Mouse (Mus musculus): ENCODE measurements at regions not wholly inside any gene's neighbourhood (a gene's known extent, or its start where the extent isn't known, plus 50 kb on each side); places are given as distances from the start of the nearest gene placed in this dataset.
A peak's percentile ranks its signal among the peaks of the same experiment; 100 is the strongest.

DNA sequence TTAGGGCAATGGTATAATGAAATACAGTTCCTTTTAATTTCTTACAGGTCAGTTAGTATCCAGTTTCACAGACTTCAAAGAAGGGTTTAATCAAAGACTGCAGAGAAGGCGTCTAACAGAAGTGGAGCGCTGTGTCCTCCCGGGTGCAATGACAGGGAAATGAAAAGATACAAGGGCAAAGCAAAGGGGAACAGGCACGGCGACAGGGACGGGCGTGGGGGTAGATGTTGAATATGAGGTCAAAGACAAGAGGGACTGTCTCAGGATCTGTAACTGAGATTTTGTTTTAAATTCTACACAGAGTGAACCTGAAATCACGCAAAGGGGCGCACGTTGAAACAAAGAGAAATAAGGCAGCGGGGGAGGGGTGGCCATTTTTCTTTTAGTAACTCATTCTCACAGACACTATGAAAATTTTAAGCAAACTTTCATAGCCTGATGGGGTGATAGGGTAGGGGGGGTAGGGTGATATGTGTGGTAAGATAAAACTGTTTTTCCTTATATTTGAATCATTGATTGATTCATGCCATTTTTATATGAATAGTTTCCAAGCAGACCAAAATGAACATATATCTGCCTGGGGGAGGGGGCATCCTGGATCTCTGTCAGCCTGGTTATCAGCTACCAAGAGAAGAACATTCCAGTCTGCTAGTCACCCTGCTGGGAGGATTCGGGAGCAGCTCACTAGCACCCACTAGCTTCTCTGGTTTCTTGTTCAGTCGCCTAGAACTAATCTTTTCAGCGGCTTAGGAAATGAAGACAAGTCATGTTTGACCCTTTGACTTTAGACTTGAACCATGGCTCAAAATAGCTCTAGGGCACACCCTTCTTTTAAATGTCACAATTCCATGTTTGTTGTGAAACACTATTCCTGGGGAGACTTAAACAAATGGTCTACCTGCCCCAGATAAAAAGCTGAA is 139.1 kb upstream of the Map3k7 start:
- Histone ChIP-seq H3K27me3 (no peaks in the 10 kb centered on the region), H3K4me1 (replicated peaks) (peaks cover 16% of the 10 kb centered on the region), H3K36me3 (no peaks in the 10 kb centered on the region), H3K4me2 (peak overlapping the region; percentile 66), H3K27ac (no peak overlapping the region), H3K9me3 (replicated peaks) (no peaks in the 10 kb centered on the region), H3K4me3 (peak overlapping the region; percentile 32), H3K9ac (no peak overlapping the region)
- no peak for ATAC-seq (replicated peaks; ENCODE audit: insufficient number of reproducible peaks, insufficient read depth, low FRiP score, low read depth)
- 41% methylated on average over 14 of the region's 14 CpGs for whole genome bisulfite sequencing

DNA sequence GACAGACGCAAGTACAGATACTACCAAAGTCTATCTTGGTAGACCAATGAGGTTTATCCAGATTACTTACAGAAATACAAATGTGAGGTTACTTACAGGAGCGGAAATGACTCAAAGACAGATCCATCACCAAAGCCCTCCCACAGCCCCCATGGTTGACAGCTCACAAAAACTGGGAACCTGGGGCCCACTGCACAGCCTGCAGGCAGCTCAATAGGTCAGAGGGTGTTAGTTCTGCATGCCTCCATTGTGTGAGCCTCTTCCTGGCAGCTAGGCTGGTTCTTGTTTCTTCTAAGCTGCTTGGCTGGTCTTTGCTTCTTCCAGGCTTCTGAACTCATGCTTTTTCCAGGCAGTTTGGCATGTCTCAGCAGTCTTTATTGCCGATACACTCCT is 138.5 kb upstream of the Map3k7 start:
- H3K4me3 ChIP-seq: no peak overlapping the region
- no peak overlapping the region for H3K9ac ChIP-seq
- H3K27ac ChIP-seq: no peak overlapping the region
- peaks cover 16% of the 10 kb centered on the region for H3K4me1 ChIP-seq (replicated peaks)
- no peaks in the 10 kb centered on the region for H3K27me3 ChIP-seq
- WGBS: 69% methylated on average over 3 of the region's 3 CpGs
- H3K9me3 ChIP-seq (replicated peaks): no peaks in the 10 kb centered on the region
- H3K36me3 ChIP-seq: no peaks in the 10 kb centered on the region
- H3K4me2 ChIP-seq: no peak overlapping the region
- ATAC-seq (replicated peaks; ENCODE audit: insufficient number of reproducible peaks, insufficient read depth, low FRiP score, low read depth): no peak

DNA sequence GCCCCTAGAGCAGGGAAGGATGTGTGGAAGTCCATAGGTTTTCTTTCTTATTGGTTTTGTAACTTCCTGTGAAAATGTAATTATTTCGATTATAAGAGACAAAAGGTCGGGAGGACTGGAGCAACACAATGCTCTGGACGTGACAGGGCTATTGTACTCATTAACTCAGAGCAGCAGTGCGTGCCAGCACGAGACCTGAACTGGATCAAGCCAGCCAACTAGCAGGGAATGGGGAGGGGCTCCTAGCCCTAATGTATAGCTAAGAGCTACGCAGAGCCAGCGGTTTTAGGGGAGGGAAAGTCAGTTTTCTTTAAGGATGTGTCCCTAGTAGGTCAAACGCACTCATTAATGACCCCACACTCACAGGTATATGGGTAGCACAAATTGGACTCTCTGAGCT is 137.2 kb upstream of the Map3k7 start:
- ATAC-seq (replicated peaks; ENCODE audit: insufficient number of reproducible peaks, insufficient read depth, low FRiP score, low read depth): no peak
- 90% methylated on average over 8 of the region's 8 CpGs for WGBS
- H3K4me3 ChIP-seq: no peak overlapping the region

DNA sequence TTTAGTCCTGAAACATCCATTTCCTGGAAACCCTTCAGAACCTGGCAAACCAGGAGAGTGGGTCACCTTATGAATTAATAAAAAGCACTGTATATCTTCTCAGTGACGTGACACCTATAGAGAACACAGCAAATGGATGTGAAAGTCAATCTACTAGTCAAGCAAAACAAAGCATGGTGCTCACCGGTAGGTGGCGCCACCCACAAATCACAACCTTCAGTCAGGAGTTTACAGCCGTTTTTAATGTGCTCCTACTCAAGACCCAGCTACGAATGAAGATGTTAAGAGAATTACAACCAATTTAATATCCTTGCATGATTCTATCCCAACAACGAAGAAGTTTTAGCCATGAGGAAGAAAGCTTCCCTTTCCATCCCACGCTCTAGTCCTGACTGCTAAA is 136.6 kb upstream of the Map3k7 start:
- no peaks in the 10 kb centered on the region for H3K27me3 ChIP-seq
- 61% methylated on average over 7 of the region's 7 CpGs for WGBS
- peaks cover 16% of the 10 kb centered on the region for H3K4me1 ChIP-seq (replicated peaks)
- no peak overlapping the region for H3K9ac ChIP-seq
- H3K27ac ChIP-seq: no peak overlapping the region
- H3K4me2 ChIP-seq: no peak overlapping the region
- H3K36me3 ChIP-seq: no peaks in the 10 kb centered on the region
- H3K4me3 ChIP-seq: no peak overlapping the region
- no peaks in the 10 kb centered on the region for H3K9me3 ChIP-seq (replicated peaks)
- no peak for ATAC-seq (replicated peaks; ENCODE audit: insufficient number of reproducible peaks, insufficient read depth, low FRiP score, low read depth)

More for the DNA sequence above, 137.2 kb upstream of the Map3k7 start:
- Histone ChIP-seq H3K9ac (no peak overlapping the region), H3K27ac (no peak overlapping the region), H3K27me3 (no peaks in the 10 kb centered on the region), H3K4me1 (replicated peaks) (peaks cover 16% of the 10 kb centered on the region), H3K36me3 (no peaks in the 10 kb centered on the region), H3K4me2 (no peak overlapping the region), H3K9me3 (replicated peaks) (no peaks in the 10 kb centered on the region)

DNA sequence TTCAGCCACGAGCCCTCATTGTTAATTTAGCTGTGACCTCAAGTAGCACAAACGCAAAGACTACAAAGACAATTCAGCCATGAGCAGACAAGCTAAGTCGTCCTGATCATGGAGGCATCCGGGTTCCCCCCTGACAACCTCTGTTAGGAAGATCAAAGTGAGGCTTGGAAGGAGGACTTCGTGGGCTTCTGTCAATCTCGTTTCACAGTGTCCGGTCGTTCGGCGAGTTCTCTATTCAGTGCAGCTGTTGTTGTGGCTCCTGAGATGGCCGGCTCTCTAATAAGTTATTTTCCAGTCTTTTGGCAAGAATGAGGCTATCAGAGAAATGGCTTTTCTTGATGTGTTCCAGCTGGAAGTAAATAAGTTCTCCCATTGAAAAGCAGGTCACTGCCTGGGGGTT is 133.7 kb upstream of the Map3k7 start:
- H3K4me3 ChIP-seq: no peak overlapping the region
- 56% methylated on average over 11 of the region's 11 CpGs for WGBS
- peaks cover 10% of the 10 kb centered on the region for H3K4me1 ChIP-seq (replicated peaks)
- H3K36me3 ChIP-seq: no peaks in the 10 kb centered on the region
- H3K9ac ChIP-seq: no peak overlapping the region
- no peaks in the 10 kb centered on the region for H3K27me3 ChIP-seq
- no peak overlapping the region for H3K4me2 ChIP-seq
- no peak overlapping the region for H3K27ac ChIP-seq
- H3K9me3 ChIP-seq (replicated peaks): no peaks in the 10 kb centered on the region
- ATAC-seq (replicated peaks; ENCODE audit: insufficient number of reproducible peaks, insufficient read depth, low FRiP score, low read depth): no peak

DNA sequence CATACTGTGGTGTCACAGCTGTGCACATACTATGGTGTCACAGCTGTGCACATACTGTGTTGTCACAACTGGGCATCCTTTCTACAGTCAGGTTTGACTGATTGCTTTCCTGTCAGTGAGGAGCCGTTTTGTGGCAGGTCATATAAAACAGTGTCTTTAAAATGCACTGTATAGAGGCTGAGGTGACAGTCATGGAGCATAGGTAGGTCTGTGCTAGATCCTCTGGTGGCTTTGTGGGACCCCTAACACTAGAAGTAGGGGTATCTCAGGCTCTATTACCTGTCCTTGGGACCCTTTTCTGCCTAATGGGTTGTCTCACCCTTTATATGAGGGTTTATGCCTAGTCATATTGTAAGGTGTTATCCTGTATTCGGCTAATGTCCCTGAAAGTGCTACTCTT is 132.4 kb upstream of the Map3k7 start:
- H3K4me3 ChIP-seq: no peak overlapping the region
- 80% methylated on average over 2 of the region's 2 CpGs for WGBS

DNA sequence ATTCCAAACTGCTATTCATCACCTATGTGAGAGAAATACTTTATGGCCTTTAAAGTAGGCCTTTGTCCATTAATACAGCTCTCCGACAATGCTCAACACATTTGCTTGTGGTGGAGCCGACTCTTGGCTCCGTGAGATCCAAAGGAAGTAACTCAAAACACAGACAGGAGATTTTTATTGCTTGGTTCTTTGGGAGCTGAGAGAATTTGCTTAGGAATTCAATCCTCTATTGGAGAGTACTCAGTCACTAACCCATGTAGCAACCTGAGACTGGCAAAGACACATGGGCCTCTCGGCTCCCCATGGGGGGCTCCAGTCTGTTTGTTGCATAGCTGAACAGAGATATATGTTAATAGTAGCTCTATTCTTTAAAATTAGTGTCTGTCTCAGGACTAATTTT is 130.1 kb upstream of the Map3k7 start:
- no peak overlapping the region for H3K9ac ChIP-seq
- 62% methylated on average over 4 of the region's 4 CpGs for WGBS
- ATAC-seq (replicated peaks; ENCODE audit: insufficient number of reproducible peaks, insufficient read depth, low FRiP score, low read depth): no peak
- H3K4me1 ChIP-seq (replicated peaks): peaks cover 30% of the 10 kb centered on the region
- no peaks in the 10 kb centered on the region for H3K27me3 ChIP-seq
- H3K4me3 ChIP-seq: no peak overlapping the region
- no peak overlapping the region for H3K27ac ChIP-seq
- no peaks in the 10 kb centered on the region for H3K9me3 ChIP-seq (replicated peaks)
- H3K4me2 ChIP-seq: no peak overlapping the region
- H3K36me3 ChIP-seq: no peaks in the 10 kb centered on the region

More for the DNA sequence above, 132.4 kb upstream of the Map3k7 start:
- Histone ChIP-seq H3K36me3 (no peaks in the 10 kb centered on the region), H3K27ac (no peak overlapping the region), H3K27me3 (no peaks in the 10 kb centered on the region), H3K4me2 (no peak overlapping the region), H3K9ac (no peak overlapping the region), H3K9me3 (replicated peaks) (no peaks in the 10 kb centered on the region), H3K4me1 (replicated peaks) (peaks cover 19% of the 10 kb centered on the region)
- no peak for ATAC-seq (replicated peaks; ENCODE audit: insufficient number of reproducible peaks, insufficient read depth, low FRiP score, low read depth)

DNA sequence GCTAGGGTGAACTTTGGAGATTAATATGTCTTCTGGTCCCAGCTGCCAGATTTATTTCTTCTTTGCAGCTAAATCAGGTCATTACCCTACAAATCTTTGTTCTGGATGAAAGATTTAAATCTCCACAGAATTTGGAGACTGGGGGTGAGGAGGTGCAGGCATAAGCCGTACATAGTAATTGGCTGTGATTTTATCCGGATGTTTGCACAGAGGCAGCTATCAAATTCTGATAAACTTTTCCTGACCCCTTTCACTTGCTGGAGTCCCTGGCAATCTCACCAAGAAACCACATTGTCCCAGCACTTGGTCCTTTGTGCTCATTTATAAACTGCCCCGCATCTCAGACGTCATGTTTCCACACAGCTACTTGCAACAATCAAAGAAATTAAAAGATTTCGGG is 128.8 kb upstream of the Map3k7 start:
- H3K36me3 ChIP-seq: no peaks in the 10 kb centered on the region
- no peak overlapping the region for H3K27ac ChIP-seq
- H3K9me3 ChIP-seq (replicated peaks): no peaks in the 10 kb centered on the region
- no peak overlapping the region for H3K4me2 ChIP-seq
- H3K4me3 ChIP-seq: no peak overlapping the region
- ATAC-seq (replicated peaks; ENCODE audit: insufficient number of reproducible peaks, insufficient read depth, low FRiP score, low read depth): no peak
- peaks cover 32% of the 10 kb centered on the region for H3K4me1 ChIP-seq (replicated peaks)
- no peaks in the 10 kb centered on the region for H3K27me3 ChIP-seq
- WGBS: 16% methylated on average over 5 of the region's 5 CpGs
- H3K9ac ChIP-seq: no peak overlapping the region

DNA sequence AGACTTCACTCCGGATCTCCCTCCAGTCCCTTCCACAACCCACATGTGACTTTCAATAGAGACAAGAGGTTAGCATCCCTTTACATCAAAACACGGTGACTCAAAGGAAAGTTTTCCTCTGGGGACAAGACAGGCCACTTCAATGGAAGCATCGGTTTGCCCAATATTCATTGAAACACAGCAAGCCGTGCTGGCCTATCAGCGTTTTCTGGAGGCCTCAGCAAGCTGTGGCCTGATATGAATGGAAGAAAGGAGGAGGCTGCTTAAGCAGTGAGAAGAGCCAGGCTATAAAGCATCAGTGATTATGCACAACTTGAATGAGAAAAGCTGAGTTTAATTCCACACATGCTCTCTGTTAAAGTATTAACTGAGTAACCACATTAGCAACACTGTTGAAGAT is 125.3 kb upstream of the Map3k7 start:
- Histone ChIP-seq H3K4me1 (replicated peaks) (peaks cover 32% of the 10 kb centered on the region), H3K9me3 (replicated peaks) (no peaks in the 10 kb centered on the region), H3K4me2 (no peak overlapping the region), H3K27me3 (no peaks in the 10 kb centered on the region), H3K4me3 (no peak overlapping the region), H3K36me3 (no peaks in the 10 kb centered on the region), H3K9ac (no peak overlapping the region), H3K27ac (no peak overlapping the region)
- 44% methylated on average over 5 of the region's 5 CpGs for WGBS
- no peak for ATAC-seq (replicated peaks; ENCODE audit: insufficient number of reproducible peaks, insufficient read depth, low FRiP score, low read depth)

DNA sequence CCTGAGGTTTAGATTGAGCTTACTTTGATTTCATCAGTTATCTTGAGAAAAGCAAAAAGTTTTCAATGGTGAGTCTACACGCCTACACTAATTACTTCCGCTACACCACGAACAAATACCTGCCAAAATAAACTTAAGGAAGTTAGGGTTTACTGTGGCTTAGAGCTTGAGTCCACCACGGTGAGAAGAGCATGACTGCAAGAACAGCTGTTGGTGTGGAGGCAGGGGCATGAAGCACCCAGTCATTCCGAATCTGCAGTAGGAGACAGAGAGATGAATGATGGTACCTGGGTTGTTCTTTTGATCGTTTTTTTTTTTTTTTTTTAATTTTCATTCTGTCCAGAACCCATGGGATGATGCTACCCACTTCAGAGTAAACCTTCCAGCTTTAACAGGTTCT is 114.1 kb upstream of the Map3k7 start:
- Histone ChIP-seq H3K27me3 (no peaks in the 10 kb centered on the region), H3K4me2 (no peak overlapping the region)
- no peak for ATAC-seq (replicated peaks; ENCODE audit: insufficient number of reproducible peaks, insufficient read depth, low FRiP score, low read depth)

DNA sequence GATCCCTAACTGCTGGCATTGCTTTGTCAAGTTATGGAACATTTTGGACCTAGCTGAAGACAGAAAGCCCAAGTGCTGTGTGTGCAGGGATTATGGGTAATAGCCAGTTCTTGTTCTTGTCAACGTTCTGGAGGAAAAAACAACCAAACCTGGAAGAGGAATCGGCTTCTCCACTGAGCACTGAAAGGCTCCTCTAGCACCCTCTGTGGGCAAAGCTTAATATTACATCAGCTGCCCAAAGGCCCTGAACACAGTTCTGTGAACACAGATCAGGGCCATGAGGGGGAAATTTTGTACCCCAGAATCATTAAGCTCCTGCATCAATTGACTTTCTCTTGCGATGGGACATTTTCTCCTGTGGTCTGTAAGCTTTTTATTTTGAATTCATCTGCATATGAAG is 112.9 kb upstream of the Map3k7 start:
- Histone ChIP-seq H3K4me2 (no peak overlapping the region), H3K9me3 (replicated peaks) (no peaks in the 10 kb centered on the region; the same call in 1 of the 2 replicates), H3K4me3 (no peak overlapping the region), H3K36me3 (no peaks in the 10 kb centered on the region), H3K4me1 (replicated peaks) (no peaks in the 10 kb centered on the region), H3K27me3 (no peaks in the 10 kb centered on the region), H3K9ac (no peak overlapping the region), H3K27ac (no peak overlapping the region)
- 42% methylated on average over 3 of the region's 3 CpGs for WGBS
- ATAC-seq (replicated peaks; ENCODE audit: insufficient number of reproducible peaks, insufficient read depth, low FRiP score, low read depth): no peak

More for the DNA sequence above, 114.1 kb upstream of the Map3k7 start:
- Histone ChIP-seq H3K9me3 (replicated peaks) (no peaks in the 10 kb centered on the region; the same call in 1 of the 2 replicates), H3K4me1 (replicated peaks) (no peaks in the 10 kb centered on the region), H3K4me3 (no peak overlapping the region), H3K9ac (no peak overlapping the region), H3K27ac (no peak overlapping the region), H3K36me3 (no peaks in the 10 kb centered on the region)
- 70% methylated on average over 6 of the region's 6 CpGs for WGBS

DNA sequence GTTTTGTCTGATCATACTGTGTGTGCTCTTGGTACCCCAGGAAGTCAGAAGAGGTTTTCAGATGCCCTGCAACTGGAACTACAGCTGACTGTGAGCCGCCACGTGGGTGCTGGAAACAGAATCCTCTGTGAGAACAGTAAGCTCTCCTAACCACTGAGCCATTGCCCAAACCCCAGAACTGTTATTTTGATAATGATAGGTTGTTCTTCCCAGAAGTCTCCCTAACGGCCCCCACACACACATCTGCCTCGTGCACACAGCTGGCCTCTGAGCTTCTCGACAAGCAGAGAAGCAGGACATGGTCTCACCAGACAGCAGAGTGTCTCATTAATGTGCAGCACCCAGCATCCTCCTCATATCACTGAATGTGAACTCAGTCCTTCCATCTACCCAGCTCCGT is 110.0 kb upstream of the Map3k7 start:
- no peak overlapping the region for H3K27ac ChIP-seq
- WGBS: 76% methylated on average over 6 of the region's 6 CpGs
- no peak overlapping the region for H3K4me2 ChIP-seq
- H3K9ac ChIP-seq: no peak overlapping the region
- no peak overlapping the region for H3K4me3 ChIP-seq
- no peaks in the 10 kb centered on the region for H3K36me3 ChIP-seq
- no peaks in the 10 kb centered on the region for H3K27me3 ChIP-seq
- H3K9me3 ChIP-seq (replicated peaks): no peaks in the 10 kb centered on the region
- no peak for ATAC-seq (replicated peaks; ENCODE audit: insufficient number of reproducible peaks, insufficient read depth, low FRiP score, low read depth)
- H3K4me1 ChIP-seq (replicated peaks): no peaks in the 10 kb centered on the region
